Mouse (Mus musculus): ENCODE results near the gene Btd.

- TF ChIP-seq CTCF (IDR thresholded peaks at IDR 0.05; ENCODE audit: low read depth) (no peak), EP300 (IDR thresholded peaks at IDR 0.05; ENCODE audit: low read depth) (no peak)
Measured at GRCm38 (mm10) chr14:31669642-31670490, 29.0 kb downstream of the Btd start.
